Mouse (Mus musculus) monocyte, adult 2 months (primary cell): ENCODE results near the gene Mypn.

ENCODE experiments used
- DNase-seq, 2 experiments: peaks; one replicate each; pipeline ENCODE4 v3.0.0; 2022; ENCODE audit warnings: low spot score in 2 of 2, low read depth in 1 of 2

Mypn gene

DNA sequence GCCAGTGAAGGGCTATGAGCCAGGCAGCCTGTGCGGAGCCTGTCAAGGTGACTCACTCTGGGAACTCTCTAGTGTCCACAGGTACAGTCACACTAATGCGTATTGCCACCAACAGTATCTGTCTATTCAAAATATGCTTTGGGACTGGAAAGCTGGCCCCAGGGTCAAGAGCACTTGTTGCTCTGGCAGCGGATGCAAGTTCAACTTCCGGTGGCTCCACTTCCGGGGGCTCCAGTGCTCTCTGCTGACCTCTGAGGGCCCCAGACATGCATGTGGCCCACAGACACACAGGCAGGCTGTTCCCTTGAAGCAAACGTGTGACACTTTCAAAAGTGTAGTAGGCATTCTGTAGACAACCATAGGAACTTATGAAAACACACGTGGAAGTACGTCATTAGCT is 2.2 kb downstream of the Mypn start:
- DNase-seq, result no peak

DNA sequence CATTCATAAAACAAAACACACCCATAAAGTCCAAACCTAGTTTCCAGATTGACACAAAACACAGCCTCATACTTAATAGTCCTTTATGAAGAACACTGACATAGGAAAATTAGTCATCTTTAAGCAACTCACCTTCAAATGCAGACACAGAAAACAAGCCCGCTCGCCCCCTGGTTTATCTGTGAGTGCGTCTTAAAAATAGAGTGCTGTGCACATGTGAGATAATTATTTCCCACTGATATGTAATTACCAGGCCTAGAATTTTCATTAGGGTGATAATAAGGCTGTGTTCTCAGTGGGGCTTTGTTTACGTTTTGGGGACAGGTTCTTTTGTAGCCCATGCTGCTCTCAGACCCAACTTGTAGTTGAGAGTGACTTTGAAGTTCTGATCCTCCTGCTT is 4.7 kb downstream of the Mypn start:
- no peak for DNase-seq

DNA sequence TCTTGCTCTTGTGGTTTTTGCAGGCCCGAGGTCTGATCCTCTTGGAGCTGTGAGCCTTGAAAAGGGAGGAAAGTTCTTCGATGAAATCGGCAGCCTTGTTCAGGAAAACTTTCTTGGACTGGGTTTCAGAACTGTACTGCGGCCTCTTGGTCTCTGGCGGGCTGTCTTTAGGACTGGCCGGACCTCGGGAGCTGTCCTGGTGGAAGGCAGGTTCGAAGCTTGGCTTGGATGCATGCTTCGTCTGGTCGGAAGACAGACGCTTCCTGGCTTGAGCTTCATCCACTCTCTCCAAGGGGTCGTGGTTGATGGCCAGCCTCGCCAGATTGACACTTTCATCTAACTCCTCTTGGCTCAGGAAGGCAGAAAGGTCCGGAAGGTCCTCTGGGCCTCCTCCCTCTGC is 11.0 kb downstream of the Mypn start:
- DNase-seq, result no peak

DNA sequence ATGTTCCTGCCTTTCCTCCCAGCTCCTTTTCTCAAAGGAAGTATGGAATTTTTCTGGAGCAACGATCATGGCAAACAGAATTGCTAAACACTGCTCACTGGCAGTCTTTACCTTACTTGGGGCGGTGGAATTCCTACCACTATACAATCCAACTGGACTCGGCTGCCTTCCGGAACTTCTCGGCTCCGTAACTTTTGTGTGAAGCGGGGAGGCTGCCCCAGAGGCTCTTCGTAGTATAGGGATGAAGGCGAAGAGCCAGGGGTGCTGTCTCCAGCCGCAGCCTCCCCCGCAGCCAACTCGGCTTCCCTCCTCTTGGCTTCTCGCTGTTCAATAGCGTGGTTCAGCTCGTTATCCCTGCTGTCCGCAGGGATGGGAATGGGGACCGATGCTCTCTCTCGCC is 11.5 kb downstream of the Mypn start:
- DNase-seq, result no peak

DNA sequence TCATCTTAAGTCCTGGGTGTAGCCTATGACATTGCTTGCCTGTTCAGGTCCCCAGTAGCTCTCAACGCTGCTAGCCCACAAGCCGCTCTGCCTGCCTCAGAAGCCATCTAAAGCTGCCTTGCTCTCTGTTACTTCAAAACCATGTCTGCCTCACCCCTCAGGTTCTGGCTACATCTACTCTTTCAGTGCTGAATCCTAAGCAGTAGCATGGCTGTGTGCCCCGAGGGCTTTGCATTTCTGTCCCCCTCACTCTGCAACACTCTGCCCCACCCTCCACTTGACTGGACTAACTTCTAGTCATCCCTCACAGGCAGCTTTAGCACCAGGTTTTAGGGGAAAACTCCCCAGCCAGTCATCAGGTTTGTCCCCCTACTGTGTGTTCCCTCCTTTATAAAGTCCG is 19.3 kb downstream of the Mypn start:
- DNase-seq, result no peak

DNA sequence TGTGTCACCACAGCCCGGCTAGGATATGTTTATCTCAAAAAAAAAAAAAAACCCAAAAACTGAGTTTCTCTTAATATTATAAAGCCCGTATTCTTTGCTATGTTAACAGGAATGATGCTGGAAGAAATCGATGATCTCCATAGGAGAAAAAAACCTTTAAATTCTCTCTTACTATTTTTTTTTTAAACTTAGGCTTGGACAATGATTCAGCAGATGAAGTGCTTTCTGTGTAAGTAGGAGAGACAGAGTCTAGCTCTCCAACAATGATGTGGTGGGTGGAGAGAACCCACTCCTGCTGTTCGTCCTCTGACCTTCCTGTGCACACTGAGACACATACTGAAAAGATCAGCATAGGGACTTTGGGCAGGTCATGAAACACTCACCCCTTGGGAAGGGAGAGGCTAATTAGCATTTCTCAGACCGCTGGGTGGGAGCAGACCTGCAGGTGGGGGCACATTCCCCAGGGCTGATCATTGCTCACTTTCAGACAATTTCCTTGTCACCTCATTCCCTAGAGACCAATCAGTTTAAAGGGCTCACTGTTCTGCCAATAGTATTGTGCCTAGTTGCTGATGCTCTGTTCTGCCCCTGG is 21.5 kb downstream of the Mypn start:
- DNase-seq, result no peak

DNA sequence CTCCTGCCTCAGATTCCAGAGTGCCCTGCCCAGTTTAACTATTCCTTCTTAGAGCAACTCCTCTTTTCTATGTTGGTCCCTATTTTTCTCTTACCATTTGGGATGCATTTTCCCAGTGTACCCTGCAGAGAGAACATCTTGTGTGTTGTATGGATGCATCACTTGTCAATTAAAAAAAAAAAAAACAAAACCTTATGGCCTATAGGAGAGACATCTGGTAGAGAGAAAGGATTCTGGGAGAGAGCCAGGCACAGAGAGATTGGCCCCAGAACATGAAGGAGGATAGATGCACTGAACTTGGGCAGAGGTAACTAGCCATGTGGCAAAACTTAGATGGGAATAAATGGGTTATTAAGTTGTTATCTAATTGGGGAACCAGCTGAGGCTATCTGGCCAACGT is 22.6 kb downstream of the Mypn start:
- DNase-seq, result no peak

DNA sequence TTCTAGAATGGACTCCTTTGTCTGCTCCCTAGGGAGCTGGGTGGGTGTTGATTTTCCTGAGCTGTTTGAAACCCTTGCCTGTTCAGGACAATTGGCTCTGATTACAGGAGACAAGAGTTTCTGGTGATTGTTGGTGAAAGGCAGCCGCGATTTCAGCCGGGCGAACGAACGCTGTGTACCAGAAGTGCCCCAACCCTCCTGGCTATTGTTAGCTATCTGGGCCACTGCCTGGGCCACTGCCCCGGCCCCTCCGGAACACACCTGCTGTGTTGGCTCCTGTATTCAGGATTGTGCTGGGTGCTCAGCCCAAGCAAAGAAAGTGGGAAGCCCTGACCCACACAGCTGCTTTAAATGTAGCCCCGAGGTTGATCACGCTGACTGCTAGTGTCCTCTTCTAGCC is 24.2 kb downstream of the Mypn start:
- no peak for DNase-seq

DNA sequence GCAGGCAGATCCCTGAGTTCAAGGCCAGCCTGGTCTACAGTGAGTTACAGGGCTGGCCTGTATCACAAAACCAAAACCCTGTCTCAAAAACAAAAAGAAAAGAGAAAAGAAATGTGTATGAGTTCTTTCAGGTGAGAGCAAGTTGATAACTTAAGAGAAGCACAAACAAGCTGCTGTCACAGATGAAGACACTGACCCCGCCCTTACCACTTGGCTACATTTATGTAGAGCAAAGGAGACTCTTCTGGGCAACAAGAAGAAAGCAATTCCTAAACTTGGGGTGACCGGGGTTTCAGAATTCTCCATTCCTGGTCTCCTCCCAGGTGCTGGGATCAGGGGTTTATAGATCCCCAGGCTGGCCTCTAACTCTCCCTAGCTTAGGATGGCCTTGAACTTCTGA is 25.4 kb downstream of the Mypn start:
- no peak for DNase-seq

DNA sequence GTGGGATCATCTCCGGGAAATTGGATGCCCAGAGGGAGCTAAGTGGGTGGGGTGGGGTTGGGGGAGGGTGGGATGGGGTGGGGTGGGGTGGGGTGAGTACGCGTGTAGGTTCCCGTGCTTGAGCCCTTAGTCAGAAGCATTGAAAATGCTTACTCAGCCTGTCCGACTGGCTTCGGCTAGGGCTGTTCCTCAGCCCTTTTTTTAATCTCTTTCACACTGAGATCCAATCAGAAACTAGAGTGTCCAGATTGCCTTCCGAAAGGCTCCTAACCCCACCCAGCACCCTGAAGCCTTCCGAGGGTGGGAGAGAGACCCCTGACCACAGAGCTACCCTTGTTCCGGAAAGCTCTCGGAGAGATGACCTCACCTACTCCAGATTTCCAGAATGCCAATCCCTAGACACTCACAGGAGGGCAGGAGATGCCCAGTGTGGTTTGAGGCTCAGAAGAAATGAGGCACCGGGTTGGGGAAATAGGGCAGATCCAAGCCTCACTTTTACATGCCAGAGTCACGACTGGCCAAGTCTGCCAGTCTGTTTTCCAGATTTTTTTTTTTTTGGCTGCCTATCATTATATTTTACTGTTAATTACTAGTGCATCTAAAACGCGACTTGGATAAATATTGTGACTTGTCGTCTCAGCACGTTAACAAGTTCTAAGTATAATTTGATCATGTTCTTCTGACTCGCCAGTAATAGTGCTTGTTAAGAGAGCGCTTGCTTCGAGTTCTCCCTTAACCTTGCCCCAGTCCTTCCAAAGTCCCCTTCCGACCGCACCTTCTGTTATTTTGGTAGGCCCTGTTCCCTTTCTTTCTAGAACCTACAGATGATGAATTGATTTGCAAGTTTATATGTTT is 26.2 kb downstream of the Mypn start:
- no peak for DNase-seq

DNA sequence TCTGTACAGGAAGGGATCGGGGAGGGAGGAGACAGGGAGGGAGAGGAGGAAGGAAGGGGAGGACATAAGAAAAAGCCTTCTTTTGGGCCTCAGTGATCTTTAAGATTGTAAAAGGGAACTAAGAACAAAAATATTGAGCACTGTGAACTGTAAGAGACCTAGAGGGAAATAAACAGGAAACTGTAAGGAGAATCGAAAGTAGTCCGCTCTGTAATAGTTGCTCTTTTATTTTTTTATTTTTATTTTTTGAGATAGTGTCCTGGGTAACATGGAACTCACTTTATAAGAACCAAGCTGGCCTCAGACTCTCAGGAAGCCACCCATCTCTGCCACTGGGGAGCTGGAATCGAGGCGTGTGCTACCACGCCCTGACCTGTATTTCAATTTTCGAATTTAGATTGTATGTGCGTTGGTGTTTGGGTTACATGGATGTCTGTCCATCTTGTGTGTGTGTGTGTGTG is 27.3 kb downstream of the Mypn start:
- no peak for DNase-seq

DNA sequence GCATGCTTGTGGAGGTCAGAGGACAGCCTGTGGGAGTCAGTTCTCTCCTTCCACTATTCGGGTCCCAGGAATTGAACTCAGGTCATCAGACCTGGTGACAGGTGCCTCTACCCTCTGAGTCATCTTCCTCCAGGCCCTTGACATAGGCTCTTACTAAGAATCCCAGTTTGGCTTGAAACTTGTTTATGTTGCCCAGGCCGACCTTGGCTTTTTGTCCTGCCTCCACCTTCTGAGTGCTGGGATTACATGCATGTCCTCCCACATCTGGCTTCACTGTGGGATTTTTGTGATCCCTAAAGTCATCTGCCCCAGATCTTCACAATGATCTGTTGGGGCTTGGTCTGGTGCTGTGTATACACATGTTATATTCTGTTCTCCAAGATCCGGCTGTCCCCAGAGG is 31.7 kb downstream of the Mypn start:
- DNase-seq, result no peak

DNA sequence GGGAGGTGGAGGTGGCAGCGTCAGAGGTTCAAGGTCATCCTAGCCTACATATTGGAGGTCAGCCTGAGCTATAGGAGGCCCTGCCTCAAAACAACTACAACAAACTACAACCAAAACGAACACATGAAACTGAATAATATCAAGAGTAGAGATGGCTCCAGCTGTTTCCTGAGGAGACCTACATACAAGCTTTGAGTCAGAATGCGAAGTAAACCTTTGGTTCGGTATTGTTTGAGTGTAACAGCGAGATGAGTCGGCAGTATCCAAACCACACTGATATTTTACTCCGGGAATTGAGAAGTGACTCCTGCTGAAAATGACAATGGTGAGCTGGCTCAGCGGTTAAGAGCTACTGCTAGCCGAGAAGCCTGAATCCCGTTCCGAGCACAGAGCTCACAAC is 34.2 kb downstream of the Mypn start:
- DNase-seq, result no peak

DNA sequence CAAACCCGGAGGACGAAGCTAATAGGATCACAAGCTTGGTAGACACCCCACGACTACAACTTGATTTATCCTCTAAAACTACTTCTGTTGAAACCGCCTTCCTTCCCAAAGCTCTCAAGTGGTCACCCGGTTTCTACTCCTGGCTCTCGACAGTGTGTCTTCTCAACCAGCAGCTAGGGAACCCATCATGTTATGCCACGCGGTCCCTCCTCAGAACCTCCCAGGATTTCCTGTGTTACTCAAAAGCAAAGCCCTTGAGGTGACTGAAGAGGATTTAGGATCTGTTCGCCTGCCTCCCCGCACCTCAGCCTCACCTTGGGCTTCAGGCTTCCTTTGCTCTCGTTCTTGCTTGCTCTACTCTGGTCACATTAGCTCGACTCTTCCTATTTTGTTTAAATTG is 35.6 kb downstream of the Mypn start:
- DNase-seq, result no peak

DNA sequence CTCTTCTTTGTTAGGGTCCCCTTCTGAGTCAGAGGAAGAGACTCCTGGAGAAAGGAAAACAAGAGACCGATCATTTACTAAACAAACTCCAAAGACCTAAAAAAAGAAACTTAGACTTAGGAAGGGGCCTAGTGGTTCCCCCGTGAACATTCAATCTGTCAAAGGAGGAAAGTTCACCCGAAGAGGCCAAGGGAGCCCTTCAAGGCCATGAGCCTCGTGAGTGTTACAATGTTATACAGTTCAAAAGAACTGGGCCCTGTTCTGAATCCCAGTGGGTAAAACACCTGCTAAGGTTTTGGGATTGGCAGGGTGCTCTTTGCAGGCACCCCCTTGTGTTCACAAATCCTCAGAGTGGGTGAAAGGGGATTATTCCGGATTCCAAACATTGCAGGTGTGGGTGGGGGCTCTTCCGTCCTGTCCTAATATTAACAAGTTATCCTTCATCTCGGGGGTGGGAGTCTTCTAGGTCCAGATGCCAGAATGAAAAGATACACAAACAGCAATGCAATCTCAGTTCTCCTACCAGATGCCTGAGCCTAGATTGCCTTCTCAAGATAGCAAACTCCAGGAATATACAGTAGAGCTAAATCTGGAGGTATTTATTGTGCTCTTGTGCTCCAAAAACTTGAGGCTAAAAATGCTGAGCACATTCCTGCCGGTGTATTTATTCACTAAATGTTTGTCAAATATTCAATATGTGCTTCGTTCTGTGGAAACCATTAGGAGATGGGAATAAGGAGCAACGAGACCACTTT is 36.3 kb downstream of the Mypn start:
- no peak for DNase-seq

DNA sequence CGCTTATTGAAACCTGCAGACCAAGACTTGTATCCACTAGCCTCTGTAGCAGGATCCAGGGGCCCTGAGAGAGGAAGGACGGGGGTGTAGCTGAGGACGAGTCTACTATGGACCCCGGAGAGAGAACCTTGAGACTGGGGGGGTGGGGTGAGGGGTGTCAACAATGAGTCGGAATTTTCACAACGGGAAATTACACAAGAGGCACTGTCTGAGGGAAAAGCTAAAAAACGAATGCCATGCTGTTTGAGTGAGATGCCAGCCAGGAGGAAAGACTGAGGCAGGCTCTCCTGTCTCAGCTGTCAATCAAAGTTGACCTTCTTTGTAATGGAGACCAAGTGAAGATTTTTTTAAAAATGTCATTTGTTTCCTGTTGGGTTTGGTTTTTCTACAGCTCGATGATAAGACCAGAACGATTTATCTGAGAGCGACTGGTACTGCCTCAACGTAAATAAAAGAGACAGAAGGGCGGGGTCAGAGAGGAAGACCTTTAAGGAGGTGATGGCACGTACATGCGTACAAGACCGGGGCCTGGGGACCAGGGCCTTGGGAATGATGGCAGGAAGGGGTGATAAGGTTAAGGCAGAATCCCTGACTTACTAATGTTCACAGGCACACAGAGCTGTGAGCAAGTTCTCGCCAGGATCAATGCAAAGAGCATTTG is 37.9 kb downstream of the Mypn start:
- no peak for DNase-seq

DNA sequence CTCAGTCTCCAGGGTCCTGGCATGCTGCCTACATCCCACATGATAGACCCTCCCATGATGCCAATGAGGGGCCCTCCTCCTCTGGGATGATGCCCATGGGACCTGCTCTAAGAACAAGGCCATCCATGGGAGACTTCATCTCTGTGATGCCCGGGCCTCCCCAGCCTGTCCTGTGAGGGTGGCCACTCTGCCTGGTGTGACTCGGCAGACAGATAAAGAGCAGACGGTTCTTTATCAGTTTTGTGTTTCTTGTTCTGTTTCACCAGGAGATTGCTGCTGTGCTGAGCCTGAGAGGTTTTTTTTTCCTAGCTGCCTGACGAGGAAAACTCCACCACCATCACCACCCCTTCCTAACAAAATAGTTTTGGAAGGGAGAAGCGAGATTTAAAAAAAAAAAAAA is 42.5 kb downstream of the Mypn start:
- DNase-seq, result no peak

DNA sequence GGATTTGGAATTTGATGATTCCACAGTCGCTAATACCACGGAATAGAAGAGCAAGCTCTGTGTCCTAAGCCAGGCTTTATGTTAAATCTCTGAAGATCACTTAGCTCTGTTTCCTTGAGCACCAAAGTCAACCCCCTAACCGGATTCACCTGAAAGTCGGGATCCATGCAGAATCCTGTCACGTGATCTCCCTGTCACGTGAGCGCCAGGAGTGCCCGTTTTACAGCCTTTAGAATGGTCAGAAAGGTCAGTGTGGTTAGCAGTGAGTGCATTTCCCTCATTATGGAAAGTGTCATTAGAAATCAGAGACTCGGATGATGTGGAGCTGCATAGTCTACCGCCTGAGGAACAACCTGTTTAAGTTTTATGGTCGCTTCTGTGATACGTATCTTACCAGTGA is 43.1 kb downstream of the Mypn start:
- no peak for DNase-seq

DNA sequence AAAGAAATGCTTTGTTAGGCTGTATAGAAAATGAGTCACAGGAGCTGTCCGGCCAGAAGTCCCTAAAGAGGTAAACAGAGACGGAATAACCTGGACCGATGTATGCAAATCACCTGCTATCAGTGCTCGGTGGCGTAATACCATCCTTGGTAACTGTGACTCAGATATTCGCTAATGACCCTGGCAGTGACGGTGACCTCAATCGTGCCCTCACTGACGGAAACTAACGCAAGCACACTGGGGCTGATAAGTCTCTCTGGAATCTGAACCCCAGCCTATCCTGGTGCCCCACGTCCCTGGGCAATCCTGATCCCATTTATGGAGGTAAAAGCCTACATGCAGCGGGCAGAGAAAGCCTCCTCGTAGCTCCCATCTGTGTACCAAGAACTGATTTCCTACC is 45.6 kb downstream of the Mypn start:
- DNase-seq, result no peak

DNA sequence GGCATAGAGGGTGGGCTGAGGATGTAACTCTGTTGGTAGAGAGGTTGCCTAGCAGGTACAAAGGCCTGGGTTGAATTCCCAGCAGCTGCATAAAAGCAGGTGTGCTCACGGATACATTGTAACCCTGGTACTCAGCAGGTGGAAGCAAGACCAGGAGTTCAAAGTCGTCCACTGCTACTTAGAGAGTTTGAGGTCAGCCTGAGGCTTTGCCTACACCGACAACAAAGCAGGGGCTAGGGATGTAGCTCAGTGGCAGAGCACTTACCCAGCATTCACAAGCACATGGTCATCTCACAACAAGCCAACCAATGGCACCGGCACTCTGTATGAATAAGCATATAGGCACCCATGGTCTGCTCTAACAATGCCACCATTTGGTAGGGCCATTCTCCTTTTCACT is 46.3 kb downstream of the Mypn start:
- DNase-seq, result no peak

DNA sequence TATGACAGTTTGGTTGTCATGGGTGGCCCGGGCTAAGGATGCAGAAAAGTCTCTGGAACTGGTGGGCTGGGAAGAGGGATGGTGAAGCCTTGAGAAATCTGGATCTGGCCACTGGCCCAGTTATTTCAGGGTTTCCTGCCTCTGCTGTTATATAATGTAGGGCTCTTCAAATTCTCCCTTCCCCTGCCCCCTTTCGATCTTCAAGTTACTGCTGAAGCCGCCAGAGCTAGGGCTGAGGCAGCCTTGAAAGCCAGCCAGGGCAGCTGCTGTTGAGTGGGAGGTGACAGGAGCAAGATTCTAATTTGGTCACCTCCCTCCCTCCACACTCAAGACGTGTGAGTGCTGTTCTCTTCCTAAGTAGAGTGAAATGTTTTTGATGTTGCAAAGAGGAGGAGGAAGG is 46.8 kb downstream of the Mypn start:
- no peak for DNase-seq

DNA sequence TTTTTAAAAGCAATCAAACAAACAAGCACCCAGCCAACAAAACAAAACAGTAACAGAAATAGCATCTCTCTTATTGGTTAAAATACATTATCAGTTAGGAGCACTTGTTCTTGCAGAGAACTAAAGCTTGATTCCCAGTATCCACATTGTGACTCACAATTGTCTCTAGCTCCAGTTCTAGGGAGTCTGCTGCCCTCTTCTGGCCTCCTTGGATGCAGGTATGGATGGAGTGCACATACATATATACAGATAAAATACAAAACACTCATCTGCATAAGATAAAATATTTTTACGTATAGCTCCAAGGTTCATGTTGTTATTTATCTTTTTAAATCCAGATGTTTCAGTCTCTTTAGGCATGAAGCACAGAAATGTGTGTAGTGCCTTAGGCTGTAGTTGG is 47.4 kb downstream of the Mypn start:
- no peak for DNase-seq
